ENCODE assay signal across 26 mouse cellular contexts in genomic region chr3:123075034-123075433, GRCm38 (mm10). TPM values are rescaled to one million over a fixed set of nuclear protein-coding genes. Genes with fewer than 3 reads are reported as not detected.
DNase-seq lines count a peak whose midpoint lies in the region; ATAC-seq and TF ChIP-seq lines count a peak whose summit lies in the region.
"Had no signal": no experiment of that assay in that cellular context is flagged by ENCODE, and none has a peak within 500 bp of the region (broad histone marks: within the 10 kb centered on the region; RNA-seq: fewer than 3 reads in every experiment).

No protein-coding gene starts in this region.

- H3K4me2 ChIP-seq in intestine, embryonic 15.5 days (replicated peaks), result no peak overlapping the region
- no peak overlapping the region for H3K4me2 ChIP-seq in stomach, postnatal 0 days (replicated peaks; ENCODE audit: low read depth)
- no peak overlapping the region for H3K4me2 ChIP-seq in forebrain, embryonic 16.5 days (ENCODE audit: low read length)
- H3K4me2 ChIP-seq: forebrain, embryonic 13.5 days; heart, embryonic 13.5 days; hindbrain, embryonic 14.5 days had no signal

- peak; percentile 75 for DNase-seq in large intestine, adult 2 months (ENCODE audit: low read depth, low spot score)
- DNase-seq in stomach, postnatal 0 days (ENCODE audit: low spot score), result peak; percentile 41
- DNase-seq in retina, embryonic 14.5 days (ENCODE audit: low spot score), result no peak
- no peak for DNase-seq in gastrocnemius, postnatal 25 days
- DNase-seq: adrenal gland, adult 8-10 months; adrenal gland, postnatal 25 days; cerebellum, adult 11-12 months; cerebellum, adult 8-10 months; cerebellum, postnatal 10 days; cerebellum, postnatal 36 days; forebrain, postnatal 0 days; gastrocnemius, postnatal 10 days; heart, adult 18-20 months; heart, postnatal 14 days; heart, postnatal 4 days had no signal

- no peak for TF ChIP-seq EP300 in stomach, postnatal 0 days (optimal IDR thresholded peaks at IDR 0.05)

- H3K4me1 ChIP-seq in intestine, embryonic 15.5 days (replicated peaks), result no peaks in the 10 kb centered on the region
- H3K4me1 ChIP-seq in stomach, postnatal 0 days (replicated peaks; ENCODE audit: control insufficient read depth, insufficient read depth), result no peaks in the 10 kb centered on the region
- no peaks in the 10 kb centered on the region for H3K4me1 ChIP-seq in forebrain, embryonic 16.5 days (replicated peaks; ENCODE audit: control insufficient read depth, insufficient read depth, low read length)
- H3K4me1 ChIP-seq: forebrain, embryonic 13.5 days had no signal

- H3K4me3 ChIP-seq in intestine, embryonic 15.5 days (replicated peaks), result no peak overlapping the region
- no peak overlapping the region for H3K4me3 ChIP-seq in stomach, postnatal 0 days (ENCODE audit: low read depth, low read length)
- H3K4me3 ChIP-seq in forebrain, embryonic 16.5 days (replicated peaks; ENCODE audit: low read length), result no peak overlapping the region
- H3K4me3 ChIP-seq: forebrain, embryonic 10.5 days; forebrain, embryonic 13.5 days; heart, embryonic 13.5 days had no signal

- H3K36me3 ChIP-seq in intestine, embryonic 15.5 days, result no peaks in the 10 kb centered on the region
- no peaks in the 10 kb centered on the region for H3K36me3 ChIP-seq in stomach, postnatal 0 days (ENCODE audit: control insufficient read depth, insufficient read depth, low read length)
- H3K36me3 ChIP-seq in forebrain, embryonic 16.5 days (ENCODE audit: control insufficient read depth, insufficient read depth), result no peaks in the 10 kb centered on the region
- H3K36me3 ChIP-seq: forebrain, embryonic 10.5 days; heart, embryonic 13.5 days had no signal

- no peak overlapping the region for H3K9ac ChIP-seq in intestine, embryonic 15.5 days
- H3K9ac ChIP-seq in stomach, postnatal 0 days (ENCODE audit: low read length), result no peak overlapping the region
- no peak overlapping the region for H3K9ac ChIP-seq in forebrain, embryonic 16.5 days (replicated peaks; ENCODE audit: low read depth, low read length)
- H3K9ac ChIP-seq: forebrain, embryonic 13.5 days; forebrain, postnatal 0 days; heart, embryonic 13.5 days; hindbrain, embryonic 14.5 days had no signal

- ATAC-seq in common myeloid progenitor, adult 5-6 weeks (replicated peaks; ENCODE audit: low read depth, poor library complexity, severe bottlenecking), result peak; percentile 39; the same call in 1 of the 2 replicates
- peak; percentile 44 for ATAC-seq in intestine, embryonic 15.5 days
- peak; percentile 70; the same call in 1 of the 2 replicates for ATAC-seq in stomach, postnatal 0 days (ENCODE audit: low FRiP score, low TSS enrichment)
- no peak for ATAC-seq in forebrain, embryonic 16.5 days
- ATAC-seq: activated CD4-positive, CD25-positive, alpha-beta regulatory T cell, adult 4 months; CD4-positive, CD25-positive, alpha-beta regulatory T cell, adult 4 months; forebrain, embryonic 13.5 days; forebrain, postnatal 0 days; hindbrain, postnatal 0 days; inflammation-experienced regulatory T-cells, adult 6 months had no signal

- H3K9me3 ChIP-seq in intestine, embryonic 15.5 days, result no peaks in the 10 kb centered on the region
- H3K9me3 ChIP-seq in stomach, postnatal 0 days (ENCODE audit: control insufficient read depth, low read length), result no peaks in the 10 kb centered on the region
- H3K9me3 ChIP-seq in forebrain, embryonic 16.5 days (ENCODE audit: control insufficient read depth, low read length), result no peaks in the 10 kb centered on the region
- H3K9me3 ChIP-seq: forebrain, embryonic 10.5 days; forebrain, embryonic 13.5 days; heart, embryonic 13.5 days had no signal

- TF ChIP-seq CTCF in stomach, postnatal 0 days (IDR thresholded peaks at IDR 0.05; ENCODE audit: low read depth), result no peak

- no peak overlapping the region for H3K27ac ChIP-seq in intestine, embryonic 15.5 days
- H3K27ac ChIP-seq in stomach, postnatal 0 days (replicated peaks), result peak overlapping the region; percentile 40; the same call in 1 of the 2 replicates
- H3K27ac ChIP-seq in forebrain, embryonic 16.5 days (ENCODE audit: low read length), result no peak overlapping the region
- H3K27ac ChIP-seq: forebrain, embryonic 10.5 days; forebrain, embryonic 13.5 days; heart, embryonic 13.5 days; hindbrain, embryonic 14.5 days; hindbrain, postnatal 0 days had no signal

- H3K27me3 ChIP-seq in intestine, embryonic 15.5 days (replicated peaks), result no peaks in the 10 kb centered on the region
- no peaks in the 10 kb centered on the region for H3K27me3 ChIP-seq in stomach, postnatal 0 days (ENCODE audit: control insufficient read depth, insufficient read depth, low read length)
- no peaks in the 10 kb centered on the region for H3K27me3 ChIP-seq in forebrain, embryonic 16.5 days (replicated peaks; ENCODE audit: control insufficient read depth, insufficient read depth, low read length)
- H3K27me3 ChIP-seq: forebrain, embryonic 13.5 days; heart, embryonic 13.5 days had no signal

RNA-seq across cellular contexts. Expression of gene Myoz2, which starts 40.2 kb away (rescaled TPM):
- total RNA-seq in common myeloid progenitor, adult 5-6 weeks (2017), result not detected in 2 replicates
- 0.59 TPM in 1 of 2 replicates, not detected in the other for polyA plus RNA-seq in intestine, embryonic 15.5 days (2015; fragmentation: Nextera tagmentation; extraction: Ambion mirVana)
- polyA plus RNA-seq in large intestine, adult 2 months (2012; rRNA removed), result not detected in 2 replicates
- 1.1 and 1.2 TPM in 2 replicates for polyA plus RNA-seq in stomach, postnatal 0 days (2015; fragmentation: Nextera tagmentation; extraction: Ambion mirVana)
- not detected in 2 replicates for polyA plus RNA-seq in forebrain, embryonic 16.5 days (2015; fragmentation: Nextera tagmentation; extraction: Ambion mirVana)
- total RNA-seq in gastrocnemius, postnatal 25 days (2021), result 100 to 1,000 TPM; 318 to 503 TPM
- total RNA-seq: adrenal gland, postnatal 25 days; hindbrain, postnatal 0 days had no signal
- polyA plus RNA-seq: activated CD4-positive, CD25-positive, alpha-beta regulatory T cell, adult 4 months; forebrain, embryonic 10.5 days; forebrain, embryonic 13.5 days; forebrain, postnatal 0 days; hindbrain, embryonic 14.5 days; hindbrain, postnatal 0 days; inflammation-experienced regulatory T-cells, adult 6 months had no signal

Comparison
In these comparisons a context has a peak if more than half of its experiments do, and no peak if none do; other contexts are left out.
1. DNase-seq: peak in large intestine, adult 2 months (single experiment) and stomach, postnatal 0 days (single experiment); none in retina, embryonic 14.5 days (single experiment) and gastrocnemius, postnatal 25 days (single experiment).